Mouse (Mus musculus) thymus, postnatal 14 days (tissue): Measurements from ENCODE around the gene Edn3.

Experiments
- DNase-seq: peaks from one replicate; pipeline ENCODE4 v3.0.0; 2021

Edn3 gene

GRCm38 (mm10) chr2:174760479-174761121 is at the start of gene Edn3:
TSS of gene Edn3 (plus strand) at chr2:174760619.
- DNase-seq: no peak

DNA sequence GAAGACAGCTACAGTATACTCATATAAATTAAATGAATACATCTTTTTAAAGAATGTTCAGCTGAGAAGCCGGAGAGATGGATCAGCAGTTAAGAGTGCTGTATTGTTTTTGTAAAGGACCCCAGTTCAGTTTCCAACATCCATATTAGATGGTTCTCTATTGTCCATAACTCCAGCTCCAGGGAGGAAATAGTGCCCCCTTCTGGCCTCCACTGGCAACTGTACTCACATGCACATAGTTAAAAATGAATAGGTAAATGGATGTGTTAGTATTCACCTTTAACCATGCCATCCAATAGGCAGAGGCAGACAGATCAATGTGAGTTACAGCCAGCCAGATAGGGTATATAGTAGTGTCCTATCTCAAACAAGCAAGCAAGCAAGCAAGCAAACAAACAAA is 48.4 kb upstream of the Edn3 start:
- DNase-seq: no peak

DNA sequence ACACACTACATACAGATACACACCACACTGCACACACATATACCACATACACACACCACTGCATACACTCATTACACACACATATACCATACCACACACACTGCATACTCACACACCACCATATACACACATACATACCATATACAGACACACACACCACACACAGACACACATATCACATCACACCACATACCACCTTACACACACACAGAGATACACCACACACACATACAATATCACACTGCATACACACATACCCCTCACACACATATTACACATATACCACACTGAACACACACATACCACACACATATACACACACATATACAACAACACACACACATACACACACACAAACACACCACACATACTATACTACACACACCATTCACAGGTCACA is 44.5 kb upstream of the Edn3 start:
- DNase-seq: no peak

GRCm38 (mm10) chr2:174717857-174718256 is 42.6 kb upstream of the Edn3 start:
- no peak for DNase-seq

- no peak for DNase-seq
These were observed 33.1 kb upstream of the Edn3 start for GRCm38 (mm10) chr2:174727114-174727823.

GRCm38 (mm10) chr2:174731939-174732338 is 28.5 kb upstream of the Edn3 start:
- no peak for DNase-seq

DNA sequence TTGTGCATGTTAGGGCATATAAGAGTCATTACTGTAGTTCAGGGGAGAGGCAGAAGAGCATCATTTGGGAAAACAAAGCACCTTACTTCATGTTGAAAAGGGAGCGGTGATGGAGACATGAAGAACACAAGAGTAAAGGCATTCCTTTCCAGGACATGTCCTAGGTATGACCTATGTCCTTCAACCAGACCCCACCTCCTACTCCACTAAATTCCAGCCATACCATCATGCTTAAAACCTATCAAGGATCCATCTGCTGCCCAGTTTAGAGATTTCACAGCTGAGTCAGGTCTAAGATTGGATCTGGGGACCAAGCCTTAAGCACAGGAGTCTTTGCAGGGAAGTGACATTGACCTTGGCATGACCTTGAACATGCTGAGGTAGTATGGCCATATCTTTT is 25.1 kb upstream of the Edn3 start:
- no peak for DNase-seq

GRCm38 (mm10) chr2:174747182-174747581 is 13.2 kb upstream of the Edn3 start:
- DNase-seq: no peak

- no peak for DNase-seq
These were observed 12.0 kb upstream of the Edn3 start for GRCm38 (mm10) chr2:174748381-174748780.

DNA sequence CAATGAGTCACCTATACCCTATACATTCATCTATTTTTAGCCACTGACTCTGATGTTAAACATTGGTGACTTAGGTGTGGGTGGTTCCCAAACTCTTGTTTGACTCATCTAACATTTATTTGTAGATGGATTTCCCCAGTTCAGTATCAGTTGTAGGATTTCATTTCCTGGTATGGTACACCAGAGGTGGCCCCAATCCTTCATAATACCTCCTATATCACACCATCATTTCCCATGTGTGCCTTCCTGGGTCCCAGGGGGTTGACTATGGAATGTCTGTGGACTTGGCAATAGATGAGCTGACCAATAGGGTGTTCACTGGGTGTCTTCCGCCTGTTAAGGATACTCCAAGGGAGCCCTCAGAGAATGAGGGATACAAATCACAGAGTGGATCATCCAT is 7.2 kb upstream of the Edn3 start:
- DNase-seq: no peak

DNA sequence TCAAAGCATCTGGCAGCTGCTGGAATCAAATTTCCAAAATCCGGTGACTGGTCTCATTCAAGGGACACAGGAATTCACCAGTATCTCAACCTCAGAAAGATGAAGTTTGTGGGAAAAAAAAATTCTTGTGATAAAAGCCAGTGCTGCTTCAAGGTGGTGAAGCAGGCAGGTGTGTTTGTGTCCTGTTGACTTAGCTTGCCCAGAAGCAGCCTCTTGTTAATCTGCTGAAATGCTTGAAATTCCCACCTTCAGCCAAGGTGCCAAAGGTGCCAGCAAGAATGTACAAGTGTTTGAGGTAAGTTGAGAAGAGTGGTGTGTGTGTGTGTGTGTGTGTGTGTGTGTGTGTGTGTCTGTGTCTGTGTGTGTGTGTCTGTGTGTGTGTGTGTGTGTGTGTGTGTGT is 6.2 kb upstream of the Edn3 start:
- DNase-seq: no peak

DNA sequence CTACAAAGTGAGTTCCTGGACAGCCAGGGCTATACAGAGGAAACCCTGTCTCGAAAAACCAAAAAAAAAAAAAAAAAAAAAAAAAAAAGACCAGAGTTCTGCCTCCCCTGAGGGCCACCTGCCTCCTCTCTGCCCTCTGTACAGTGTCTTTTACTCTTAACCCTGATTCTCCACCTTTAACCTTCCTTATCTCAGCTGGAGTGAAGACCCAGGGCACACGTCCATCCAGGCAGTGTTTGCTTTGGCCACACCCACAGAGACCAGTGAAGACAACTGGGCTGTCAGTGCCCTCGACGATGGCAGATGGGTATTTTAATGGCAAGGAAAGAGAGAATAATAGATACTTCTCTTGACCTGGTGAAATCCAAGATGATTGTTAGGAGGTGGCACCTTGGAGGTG is 1.2 kb upstream of the Edn3 start:
- no peak for DNase-seq

- DNase-seq: no peak
These were observed 1.2 kb downstream of the Edn3 start for GRCm38 (mm10) chr2:174761452-174762101.

GRCm38 (mm10) chr2:174762310-174762709 is 1.9 kb downstream of the Edn3 start:
- DNase-seq: no peak

GRCm38 (mm10) chr2:174768891-174769528 is 8.6 kb downstream of the Edn3 start:
- DNase-seq: no peak

- DNase-seq: no peak
These were observed 14.0 kb downstream of the Edn3 start for GRCm38 (mm10) chr2:174774177-174775111.

GRCm38 (mm10) chr2:174782016-174782415 is 21.6 kb downstream of the Edn3 start:
- DNase-seq: no peak

DNA sequence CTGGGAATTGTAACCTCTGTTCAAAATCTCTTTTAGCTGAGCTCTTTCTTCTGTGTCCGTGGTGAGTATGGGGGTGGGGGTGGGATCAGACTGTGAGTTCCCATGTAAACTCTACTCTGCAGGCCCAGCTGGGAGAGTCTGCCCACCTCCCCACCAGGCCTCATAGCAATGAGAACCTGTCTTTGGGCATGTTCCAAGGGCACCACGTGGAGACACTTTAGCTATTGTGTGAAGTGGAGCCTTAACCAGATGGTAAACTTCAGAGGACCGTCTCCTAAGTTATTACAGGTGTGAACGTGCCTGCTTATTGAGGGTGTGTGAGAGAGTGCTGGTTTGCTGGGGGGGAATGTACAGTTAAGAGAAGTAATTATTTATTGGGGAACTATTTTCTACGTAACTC is 22.5 kb downstream of the Edn3 start:
- DNase-seq: no peak

- DNase-seq: no peak
These were observed 28.4 kb downstream of the Edn3 start for GRCm38 (mm10) chr2:174788830-174789229.

DNA sequence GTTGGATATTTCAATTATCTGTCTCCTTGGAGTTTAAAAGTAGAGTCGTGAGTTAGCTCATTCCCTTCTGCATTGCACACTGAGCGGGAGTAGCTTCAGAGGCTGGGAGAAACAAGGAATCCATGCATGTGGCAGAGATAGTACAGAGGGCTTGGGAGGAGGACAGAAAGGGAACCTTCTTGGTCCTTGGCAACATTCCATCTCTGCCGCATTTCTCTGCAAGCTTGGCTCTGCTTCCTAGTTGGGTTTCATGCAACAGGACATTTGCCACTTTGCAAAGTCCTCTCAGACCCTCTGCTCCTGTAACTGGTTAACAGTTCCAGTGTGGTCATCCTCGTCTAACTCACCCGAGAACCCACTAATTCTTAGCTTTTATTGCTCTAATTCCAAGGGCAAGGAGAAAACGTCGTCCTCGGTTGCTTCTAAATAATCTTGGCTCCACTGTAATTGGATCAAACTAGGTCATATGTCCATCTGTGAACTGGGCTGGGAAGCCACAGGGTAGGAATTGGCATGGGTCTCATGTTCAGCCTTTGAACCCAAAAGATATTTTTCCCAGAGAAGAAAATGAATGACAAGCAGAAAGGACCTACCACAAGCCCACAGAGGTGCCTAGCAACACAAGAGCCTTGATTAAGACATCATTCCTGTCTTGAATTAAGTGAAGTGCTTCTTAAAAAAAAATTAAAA is 32.2 kb downstream of the Edn3 start:
- DNase-seq: no peak

DNA sequence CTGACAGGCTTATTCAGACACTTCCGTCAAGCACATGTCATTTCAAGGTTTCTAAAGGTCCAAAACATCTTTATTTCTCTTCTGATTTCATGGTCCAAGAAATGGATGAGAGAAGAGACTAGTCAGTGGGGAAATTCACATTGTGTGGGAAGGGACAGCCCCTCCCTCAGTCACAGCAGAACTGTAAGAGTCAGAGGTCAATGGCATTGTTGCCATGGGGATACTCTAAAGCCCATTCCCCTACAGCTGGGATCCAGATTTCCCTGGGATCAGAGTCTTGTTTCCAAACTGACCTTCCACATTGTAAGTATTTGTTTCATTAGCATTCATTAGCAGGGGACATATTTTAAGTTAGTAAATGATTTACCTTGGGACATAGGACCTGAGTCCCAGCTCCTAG is 32.8 kb downstream of the Edn3 start:
- DNase-seq: no peak

DNA sequence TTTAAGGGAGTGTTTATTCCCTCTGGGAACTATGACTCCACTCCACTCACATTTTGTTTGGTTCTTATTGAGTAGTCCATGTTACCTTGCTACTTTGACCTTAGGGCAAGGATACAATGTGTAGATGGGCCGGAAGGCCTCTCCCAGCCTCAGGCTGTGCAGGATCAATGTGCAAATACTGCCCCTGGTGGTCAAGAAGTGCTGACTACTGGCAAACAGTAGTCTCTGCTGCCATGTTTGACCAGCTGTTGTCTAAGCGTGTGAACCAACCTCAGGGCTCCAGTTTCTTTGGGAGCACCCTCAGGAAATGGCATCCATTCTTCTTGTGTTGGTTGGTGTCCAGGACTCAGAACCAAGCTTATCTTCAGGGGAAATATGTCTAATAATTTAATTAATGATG is 36.6 kb downstream of the Edn3 start:
- DNase-seq: no peak
